Mouse (Mus musculus) thymus, postnatal 14 days (tissue): Measurements from ENCODE around the gene Unk.
A peak's percentile ranks its signal among the peaks of the same experiment; 100 is the strongest.
"Not testable (repeated sequence)": the region's sequence is repeated elsewhere in the genome, so short reads cannot be mapped to it uniquely, and the experiment has no call there.

Source experiments
- DNase-seq: peaks from one replicate; pipeline ENCODE4 v3.0.0; 2021

Gene Unk

DNA sequence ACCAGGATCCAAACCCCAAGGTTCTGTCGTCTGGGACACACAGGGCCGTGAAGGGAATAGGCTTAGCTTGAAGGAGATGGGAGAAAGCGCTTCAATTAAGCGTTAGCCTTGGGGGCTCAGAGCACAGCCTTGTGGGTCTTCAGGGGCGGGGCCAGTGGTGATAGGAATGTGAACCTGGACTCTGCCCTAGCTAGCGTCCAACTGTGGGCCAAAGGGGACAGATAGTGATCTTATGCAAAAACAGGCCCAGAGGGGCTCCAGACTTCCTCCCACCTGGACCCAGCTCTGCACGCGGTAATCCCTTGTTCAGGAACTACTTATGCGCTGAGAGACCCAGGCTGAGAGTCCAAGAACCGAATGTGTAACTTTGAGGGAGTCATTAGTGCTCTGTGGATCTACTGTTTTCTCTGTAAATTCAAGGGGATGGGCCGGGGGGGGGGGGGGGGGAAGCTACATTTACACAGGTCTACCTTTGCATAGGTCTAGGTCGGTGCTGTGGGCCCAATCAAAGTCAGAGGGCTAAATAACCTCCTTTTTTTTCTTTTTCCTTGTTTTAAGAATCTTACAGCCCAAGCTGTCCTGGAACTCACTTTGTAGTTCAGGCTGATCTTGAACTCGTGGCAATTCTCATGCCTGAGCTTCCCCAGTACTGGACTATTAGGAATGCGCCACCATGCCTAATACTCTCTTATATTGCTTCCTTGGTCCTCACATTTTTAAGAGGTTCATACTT is 18.4 kb upstream of the Unk start:
- no peak for DNase-seq

DNA sequence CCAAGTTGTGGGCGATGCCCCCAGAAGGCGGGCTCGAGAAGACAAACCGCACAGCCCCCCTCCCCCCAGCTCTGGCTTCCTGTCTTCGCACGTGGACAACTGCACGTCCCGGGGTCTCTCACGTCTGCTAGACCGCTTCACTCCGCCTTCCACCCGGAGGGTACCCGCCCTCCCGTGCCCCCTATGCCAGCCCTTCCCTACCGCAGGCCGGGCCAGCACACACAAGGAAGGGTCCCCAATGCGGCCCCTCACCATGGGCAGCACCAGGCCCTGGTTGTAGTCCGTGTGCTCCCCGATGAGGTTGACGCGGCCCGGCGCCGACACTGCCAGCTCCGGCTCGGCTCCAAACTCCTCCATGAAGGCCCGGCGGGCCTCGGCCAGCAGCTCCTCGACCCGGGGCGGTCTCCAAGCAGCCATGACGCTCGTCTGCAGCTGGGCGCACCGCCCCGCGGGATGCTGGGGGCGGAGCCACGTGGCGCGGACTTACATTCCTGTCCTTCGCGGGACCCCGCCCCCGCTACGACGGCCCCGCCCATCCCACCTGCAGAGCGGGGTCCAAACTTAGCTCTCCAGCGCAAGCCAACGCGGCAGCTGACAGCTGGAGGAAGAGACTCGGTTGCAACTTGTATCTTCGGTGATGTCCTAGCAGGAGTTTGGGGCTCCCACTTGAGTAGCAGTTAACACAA is 17.7 kb upstream of the Unk start, which contains the start of gene Galk1:
TSS of gene Galk1 (minus strand) at position 458 of the 686 bp plus-strand sequence.
- DNase-seq = peak; percentile 99

DNA sequence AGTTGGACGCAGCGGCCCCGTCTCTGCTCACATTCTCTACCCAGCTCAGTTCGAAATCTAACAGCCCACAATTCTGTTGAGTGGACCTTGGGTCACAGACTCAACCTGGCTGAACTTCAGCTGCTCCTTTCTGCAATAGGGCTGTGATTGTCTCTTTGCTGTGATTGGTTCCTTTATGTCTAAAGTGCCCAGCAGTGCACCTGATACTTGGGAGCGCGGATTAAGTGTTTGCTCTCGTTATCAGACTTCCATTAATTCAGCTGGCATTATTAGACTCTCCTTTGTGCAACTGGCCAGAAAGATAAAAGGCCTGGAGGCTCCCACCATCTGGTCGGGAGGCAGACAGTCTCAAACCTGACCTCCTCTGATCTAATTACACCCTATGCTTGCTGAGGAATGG is 15.3 kb upstream of the Unk start:
- no peak for DNase-seq

DNA sequence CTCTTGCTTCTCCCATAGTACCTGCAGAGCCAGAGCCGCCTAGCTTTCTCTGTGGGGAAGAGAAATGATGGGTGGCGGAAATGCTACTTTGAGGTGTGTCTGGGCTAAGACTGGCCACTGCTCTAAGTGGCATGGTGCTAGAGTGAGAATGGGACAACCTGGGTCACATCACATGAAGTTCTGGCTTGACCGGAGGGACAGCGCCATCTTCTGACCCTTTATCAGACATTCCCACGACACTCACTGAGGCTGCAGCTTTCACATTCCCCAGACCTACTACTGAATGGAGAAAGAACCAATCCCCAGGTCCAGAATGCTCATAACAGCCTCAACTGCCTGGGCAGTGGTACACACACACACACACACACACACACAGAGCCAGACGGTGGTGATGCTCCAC is 12.0 kb upstream of the Unk start:
- peak; percentile 56 for DNase-seq

DNA sequence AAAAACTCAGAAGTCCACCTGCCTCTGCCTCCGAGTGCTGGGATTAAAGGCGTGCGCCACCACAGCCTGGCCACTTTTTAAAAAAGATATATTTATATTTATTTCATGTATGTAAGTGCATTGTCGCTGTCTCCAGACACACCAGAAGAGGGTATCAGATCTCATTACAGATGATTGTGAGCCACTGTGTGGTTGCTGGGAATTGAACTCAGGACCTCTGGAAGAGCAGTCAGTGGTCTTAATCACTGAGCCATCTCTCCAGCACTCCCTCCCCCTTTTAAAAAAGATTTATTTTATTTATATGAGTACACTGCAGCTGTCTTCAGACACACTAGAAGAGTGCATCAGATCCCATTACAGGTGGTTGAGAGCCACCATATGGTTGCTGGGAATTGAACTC is 11.3 kb upstream of the Unk start:
- not testable (repeated sequence) for DNase-seq

DNA sequence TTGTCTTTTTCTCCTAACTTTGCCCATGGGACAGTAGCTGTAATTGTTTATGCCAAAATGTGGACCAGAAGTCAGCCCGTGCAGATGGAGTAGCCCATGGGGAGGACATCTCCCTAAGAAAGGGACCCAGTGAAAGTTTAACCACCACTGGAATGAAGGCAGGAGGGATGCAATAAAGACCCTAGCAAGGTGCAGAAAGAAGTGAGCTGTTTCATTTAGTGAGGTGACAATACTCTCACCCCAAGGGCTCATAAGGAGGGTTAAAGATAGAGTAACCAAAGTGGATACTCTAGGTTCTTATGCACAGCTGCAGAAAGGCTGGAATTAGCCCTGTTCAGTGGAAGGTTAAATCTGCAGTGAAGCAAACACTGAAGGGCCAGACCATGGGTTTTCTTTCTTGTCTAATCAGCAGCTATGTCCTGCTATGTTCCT is 10.7 kb upstream of the Unk start:
- no peak for DNase-seq

DNA sequence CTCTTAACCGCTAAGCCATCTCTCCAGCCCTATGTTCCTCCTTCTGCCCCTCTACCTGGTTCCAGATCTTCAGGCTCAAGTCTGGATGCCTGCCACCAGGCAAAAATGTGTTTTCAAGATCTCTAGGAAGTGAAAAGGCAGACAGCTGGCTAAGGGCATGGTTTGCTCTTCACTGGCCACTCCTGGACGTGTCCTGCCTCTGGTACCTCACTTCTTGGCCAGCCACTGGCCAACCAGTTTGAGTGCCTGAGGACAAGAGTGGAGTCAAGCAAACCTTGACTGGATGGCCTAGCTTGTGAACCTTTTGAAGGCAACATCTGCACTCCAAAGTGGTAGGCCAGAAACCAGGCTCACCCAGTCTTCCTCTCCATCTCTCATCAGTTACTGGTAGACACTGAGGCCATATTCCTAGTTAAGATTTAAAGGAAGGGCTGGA is 10.1 kb upstream of the Unk start:
- DNase-seq = no peak

DNA sequence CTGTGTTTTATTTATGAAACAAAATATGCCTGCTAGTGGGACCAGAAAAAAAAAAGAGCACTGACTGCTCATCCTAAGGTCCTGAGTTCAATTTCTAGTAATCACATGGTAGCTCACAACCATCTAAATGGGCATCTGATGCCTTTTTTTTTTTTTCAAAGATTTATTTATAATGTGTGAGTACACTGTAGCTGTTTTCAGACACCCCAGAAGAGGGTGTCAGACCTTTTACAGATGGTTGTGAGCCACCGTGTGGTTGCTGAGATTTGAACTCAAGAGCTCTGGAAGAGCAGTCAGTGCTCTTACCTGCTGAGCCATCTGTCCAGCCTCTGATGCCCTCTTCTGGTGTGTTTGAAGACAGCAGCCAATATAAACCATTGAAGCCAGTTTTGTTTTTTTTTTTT is 9.6 kb upstream of the Unk start:
- peak; percentile 48 for DNase-seq

DNA sequence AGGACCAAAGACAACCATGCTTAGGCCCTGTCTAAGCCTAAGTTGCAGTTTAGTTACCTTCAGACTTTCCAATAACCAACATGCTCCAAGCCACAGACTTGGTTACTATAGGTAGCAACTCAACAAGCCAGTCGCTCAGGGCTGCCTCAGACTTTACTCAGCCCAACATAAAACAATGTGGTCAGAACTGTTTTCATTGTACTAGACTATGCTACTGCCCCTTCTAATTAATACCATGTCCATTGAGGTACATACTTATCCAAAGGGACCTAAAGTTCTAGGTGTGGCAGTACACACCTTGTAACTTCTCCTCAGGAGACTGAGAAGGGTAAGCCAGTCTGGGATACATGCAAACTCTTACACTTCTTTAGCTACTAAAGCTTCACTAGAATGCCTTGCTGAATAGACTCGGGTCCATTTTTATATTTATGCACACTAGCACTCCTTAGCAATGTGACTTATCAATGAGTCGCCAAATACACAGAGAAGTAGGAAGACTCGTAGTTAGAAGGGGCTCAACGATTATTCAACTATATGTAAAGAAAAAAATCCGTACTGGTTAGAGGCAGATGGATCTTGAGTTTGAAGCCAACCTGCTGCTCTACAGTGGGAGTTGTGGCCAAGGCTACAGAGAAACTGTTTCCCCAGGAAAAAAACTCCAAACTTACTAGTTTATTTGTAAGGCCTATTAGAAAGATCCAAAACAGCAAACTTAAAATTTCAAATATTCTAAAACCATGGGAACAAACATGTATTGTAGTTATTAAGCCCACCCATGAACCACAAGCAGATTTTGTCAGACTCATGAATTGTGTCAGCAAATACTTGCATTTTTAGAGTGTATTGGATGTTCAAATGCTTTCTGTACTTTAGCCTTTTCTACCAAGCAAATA is 8.5 kb upstream of the Unk start:
- no peak for DNase-seq

DNA sequence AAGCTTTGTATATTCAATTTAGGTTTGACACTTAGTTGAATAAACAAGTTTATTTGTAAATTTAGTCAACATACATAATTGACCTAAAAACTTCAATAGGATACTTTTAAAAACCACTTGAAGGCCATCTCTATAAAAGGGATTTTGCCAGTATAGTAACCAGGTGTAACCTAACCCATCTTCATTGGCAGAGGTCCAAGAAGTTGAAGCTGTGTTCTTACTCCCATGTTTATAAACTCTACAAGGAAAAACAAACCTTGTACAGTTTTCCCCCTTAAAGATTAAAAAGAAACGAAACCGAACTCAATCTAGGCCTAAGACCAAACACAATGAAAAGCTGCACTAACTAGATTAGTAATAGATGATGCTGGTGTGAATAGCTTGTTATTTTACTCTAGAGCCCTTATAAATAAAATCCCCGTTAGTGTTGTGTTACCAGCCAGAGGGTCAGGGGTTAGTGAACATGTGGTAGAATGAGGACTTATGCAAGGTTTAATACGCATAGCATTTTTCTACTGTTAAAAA is 7.8 kb upstream of the Unk start:
- DNase-seq = no peak

DNA sequence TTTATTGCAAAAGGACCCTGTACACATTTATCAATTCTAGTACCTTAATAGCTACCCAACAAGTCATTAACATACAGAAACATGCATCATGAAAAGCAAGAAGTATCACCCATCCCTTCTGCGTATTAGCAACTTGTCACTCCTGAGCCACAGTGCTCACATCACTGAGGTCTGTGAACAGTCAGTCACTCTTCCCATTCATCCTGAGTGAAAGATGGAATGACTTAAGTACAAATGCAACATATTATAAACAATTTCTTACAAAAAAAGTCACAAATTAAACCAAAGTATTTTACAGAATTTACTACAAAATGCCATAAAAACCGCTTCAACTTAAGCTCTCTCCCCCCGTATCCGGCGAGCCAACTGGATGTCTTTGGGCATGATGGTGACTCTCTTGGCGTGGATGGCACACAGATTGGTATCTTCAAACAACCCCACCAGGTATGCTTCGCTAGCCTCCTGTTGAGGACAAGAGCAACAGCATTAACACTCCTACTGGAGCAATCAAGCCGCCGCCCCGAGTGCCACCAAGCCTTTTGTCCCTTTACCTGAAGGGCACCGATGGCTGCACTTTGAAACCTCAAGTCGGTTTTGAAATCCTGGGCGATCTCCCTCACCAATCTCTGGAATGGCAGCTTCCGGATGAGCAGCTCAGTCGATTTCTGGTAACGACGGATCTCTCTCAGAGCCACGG is 6.9 kb upstream of the Unk start:
- not testable (repeated sequence) for DNase-seq

DNA sequence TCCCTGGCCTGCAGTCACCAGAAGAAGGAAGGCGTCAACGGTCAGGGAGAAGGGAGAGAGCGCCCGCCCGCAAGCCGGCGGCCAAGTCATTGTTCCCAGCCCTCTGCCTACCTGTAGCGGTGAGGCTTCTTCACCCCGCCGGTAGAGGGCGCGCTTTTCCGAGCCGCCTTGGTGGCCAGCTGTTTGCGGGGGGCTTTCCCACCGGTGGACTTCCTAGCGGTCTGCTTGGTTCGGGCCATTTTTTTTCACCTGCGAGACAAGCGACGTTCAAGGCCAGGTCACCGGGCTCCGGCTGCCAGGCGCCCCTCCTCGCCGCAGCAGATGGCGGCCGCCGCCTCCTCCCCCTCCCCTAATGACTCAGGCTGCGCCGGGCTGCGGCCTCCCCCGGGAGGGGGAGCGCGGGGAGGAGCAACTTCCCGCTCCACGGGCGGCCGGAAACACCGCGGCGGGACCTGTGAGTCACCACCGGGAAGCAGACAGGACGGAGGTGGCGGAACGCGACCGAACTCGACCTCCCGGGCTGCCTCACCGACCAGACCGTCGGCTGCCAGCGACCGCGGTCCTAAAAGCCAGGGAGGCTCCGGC is 6.3 kb upstream of the Unk start:
- DNase-seq = peak; percentile 89

DNA sequence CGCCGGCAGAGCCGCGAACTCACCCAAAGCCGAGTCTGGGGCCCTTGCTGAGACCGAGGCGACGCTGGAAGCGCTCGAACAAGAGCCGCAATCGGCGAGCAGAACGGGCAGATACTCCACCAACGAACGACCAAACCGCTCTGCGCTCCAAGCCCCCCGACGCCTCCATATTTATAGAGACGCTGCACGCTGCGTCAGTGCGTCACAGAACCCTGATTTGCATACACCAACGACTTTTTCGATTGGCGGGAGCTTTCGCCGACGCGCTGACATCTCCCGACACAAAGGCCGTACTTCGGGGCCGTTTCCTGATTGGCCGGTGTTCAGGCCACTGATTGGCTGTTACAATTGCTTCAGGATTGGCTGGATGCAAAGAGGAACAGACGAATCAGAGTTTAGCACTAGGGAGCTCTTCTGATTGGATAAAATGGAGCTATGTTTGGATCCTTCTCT is 5.7 kb upstream of the Unk start:
- peak; percentile 96 for DNase-seq

DNA sequence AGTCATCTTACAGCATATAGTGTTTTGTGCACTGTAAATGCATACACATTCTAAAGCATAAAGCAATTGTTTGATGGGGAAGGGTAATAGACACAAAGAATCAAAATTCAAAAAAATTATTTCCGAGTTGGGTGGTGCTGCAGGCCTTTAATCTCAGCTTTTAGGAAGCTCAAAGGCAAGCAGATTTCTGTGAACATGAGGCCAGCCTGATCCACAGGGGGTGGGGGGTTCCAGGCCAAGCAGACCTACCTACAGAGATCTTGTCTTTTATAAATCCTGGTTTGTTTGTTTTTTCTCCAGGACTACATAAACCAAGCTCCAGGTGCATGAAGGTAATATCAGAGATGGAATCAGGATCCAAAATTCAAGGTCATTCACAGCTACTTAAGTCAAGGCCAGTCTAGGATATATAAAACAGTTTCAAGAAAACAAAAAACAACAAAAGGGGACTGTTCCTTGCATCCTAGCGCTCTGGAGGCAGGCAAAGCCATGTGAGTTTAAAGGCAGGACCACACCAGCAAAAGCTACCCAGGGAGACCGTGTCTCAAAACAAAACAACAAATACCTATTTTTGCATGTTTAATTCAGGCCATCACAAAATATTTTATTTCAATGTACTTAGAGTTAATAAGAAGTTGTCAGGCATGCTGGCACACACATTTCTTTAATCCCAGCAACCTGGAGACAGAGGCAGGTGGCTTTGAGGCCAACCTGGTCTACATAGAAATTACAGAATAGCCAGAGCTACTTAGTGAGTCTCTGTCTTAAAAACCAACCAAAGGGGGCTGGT is 4.9 kb upstream of the Unk start:
- DNase-seq = no peak

DNA sequence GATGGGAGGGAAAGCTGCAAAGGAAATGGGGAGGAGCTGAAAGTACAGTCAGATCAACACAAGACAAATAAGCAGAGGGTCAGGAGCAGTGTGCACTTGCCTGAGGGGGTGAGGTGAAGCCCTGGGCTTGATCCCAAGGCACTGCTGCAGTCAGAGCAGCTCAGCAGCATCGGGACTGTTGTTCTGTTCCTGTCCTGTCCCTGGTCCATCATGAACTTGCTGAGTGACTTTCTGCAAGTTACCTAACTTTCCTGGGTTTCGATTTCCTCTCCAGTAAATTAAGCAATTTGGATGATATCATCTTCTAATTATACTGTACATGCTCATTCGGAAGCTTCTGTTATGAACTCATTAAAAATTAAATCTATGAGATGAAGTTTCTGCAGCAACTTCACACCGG is 2.4 kb upstream of the Unk start, which contains the start of gene H3f3b:
TSS of gene H3f3b (minus strand) at position 207 of the 400 bp plus-strand sequence.
- no peak for DNase-seq

DNA sequence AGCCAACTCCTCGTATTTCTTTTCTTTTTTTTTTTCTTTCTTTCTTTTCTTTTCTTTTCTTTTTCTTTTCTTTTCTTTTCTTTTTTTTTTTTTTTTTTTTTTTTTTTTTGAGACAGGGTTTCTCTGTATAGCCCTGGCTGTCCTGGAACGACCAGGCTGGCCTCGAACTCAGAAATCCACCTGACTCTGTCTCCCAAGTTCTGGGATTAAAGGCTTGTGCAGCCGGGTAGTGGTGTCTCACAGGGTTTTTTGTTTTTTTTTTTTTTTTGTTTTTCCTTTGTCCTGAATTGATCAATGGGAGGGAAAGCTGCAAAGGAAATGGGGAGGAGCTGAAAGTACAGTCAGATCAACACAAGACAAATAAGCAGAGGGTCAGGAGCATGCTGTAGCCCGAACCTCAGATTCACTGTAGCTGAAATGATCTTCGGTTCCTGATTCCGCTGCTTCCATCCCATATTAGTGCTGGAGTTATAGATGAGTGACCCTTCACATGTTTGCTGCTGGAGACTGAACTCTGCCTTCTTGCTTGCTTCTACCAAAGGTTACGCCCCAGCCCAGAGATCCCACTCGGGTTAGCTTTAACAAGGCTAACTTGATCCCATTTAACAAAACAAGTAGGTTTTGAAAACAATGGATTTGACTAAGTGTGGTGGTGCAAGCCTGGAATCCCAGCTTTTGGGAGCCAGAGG is 1.8 kb upstream of the Unk start:
- DNase-seq = no peak

DNA sequence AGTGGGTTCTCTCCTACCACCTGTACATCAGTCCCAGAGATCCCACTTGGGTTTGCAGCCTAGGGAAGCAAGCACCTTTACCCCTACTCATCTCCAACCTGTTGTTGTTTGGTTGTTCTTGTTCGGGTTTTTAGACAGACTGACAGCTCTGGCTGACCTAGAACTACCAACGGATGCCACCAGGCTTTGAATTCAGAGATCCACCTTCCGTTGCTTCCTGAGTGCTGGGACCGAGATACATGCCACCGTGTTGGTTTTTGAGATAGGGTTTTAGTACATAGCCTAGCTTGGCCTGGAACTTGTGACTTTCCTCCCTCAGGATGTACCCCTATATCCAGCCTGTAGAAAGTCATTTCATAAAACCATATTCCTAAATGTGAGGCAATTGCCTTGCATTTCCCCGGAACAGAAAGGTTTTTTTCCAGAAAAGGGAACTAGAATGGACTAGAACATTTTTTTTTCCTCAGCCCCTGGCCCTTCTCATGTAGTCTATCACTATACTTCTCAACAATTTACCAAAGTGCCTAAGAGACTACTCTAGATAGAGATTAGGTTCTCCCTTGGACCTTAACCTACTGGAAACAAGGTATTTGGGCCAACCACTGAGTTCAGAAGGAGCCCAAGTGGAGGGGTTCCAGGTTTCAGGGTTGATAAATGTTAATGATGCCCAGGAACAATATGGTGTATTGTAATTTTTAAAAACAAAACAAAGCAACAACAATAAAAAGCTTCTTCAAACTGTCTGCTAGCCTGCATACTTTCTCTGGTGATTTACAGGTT is 846 bp upstream of the Unk start:
- DNase-seq = no peak

DNA sequence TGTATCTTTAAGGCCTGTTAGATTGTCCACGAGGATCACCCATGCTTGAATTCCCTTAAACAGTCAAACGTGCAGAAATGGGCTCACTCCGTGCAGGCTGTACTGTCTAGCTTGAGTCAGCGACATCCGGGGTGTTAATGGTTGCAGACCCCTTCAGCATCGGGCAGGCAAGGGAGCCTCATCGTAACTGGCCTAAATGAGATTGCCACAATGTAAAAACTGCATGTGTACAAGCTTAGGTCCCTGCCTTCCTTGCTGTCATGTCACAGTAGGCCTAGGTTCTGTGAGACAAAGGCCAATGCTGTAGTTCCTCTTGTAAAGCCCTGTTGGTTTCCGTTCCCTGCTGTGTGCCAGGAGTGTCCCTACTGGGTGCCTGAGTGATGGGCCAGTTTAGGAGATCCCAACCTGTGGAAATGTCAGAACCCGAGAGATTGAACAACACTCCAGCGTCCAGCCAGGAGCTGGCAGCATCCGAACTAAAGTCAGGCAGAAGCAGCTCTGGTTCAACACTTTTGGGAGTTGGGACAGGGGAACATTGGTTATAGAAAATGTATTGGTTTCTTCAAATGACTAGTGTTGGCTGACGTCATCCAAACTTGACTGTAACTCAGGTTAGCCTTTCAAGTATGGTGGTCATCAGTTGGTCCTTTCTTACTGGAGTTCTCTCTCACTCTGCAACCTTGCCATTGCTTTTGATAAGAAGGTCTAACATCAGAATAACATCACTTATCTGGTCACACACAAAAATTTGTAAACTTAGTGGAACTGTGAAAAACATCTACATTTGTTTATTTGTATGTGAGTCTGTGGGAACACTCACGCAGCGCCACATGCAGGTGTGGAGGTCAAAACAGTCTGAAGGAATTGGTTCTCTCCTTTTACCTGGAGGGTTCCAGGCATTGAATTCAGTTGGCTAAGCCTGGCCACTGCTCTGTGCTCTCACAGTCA is 1.1 kb downstream of the Unk start:
- DNase-seq = peak; percentile 47
